Mouse (Mus musculus): Measurements from ENCODE around the gene Ccdc24.

Ccdc24 gene

GRCm38 (mm10) chr4:117872471-117872886 is at the start of gene Ccdc24:
Ccdc24 (minus strand) TSS chr4:117872557.
- peak; percentile 32 for DNase-seq (ENCODE audit: low spot score)

GRCm38 (mm10) chr4:117921358-117921757 is 49.0 kb upstream of the Ccdc24 start:
- DNase-seq (ENCODE audit: low spot score): no peak

GRCm38 (mm10) chr4:117918762-117919161 is 46.4 kb upstream of the Ccdc24 start:
- no peak for DNase-seq (ENCODE audit: low spot score)

GRCm38 (mm10) chr4:117918261-117918660 is 45.9 kb upstream of the Ccdc24 start:
- DNase-seq (ENCODE audit: low spot score): no peak

GRCm38 (mm10) chr4:117917847-117918246 is 45.5 kb upstream of the Ccdc24 start:
- no peak for DNase-seq (ENCODE audit: low spot score)

- no peak for DNase-seq (ENCODE audit: low spot score)
Measured at GRCm38 (mm10) chr4:117917402-117917801, 45.0 kb upstream of the Ccdc24 start.

GRCm38 (mm10) chr4:117916386-117916785 is 44.0 kb upstream of the Ccdc24 start:
- no peak for DNase-seq (ENCODE audit: low spot score)

- DNase-seq (ENCODE audit: low spot score): no peak
Measured at GRCm38 (mm10) chr4:117915489-117916105, 43.2 kb upstream of the Ccdc24 start.

GRCm38 (mm10) chr4:117914591-117915442 is 42.5 kb upstream of the Ccdc24 start, which contains the start of gene Ipo13:
Ipo13 (minus strand) TSS chr4:117914999.
- DNase-seq (ENCODE audit: low spot score): peak; percentile 89

- no peak for DNase-seq (ENCODE audit: low spot score)
Measured at GRCm38 (mm10) chr4:117914031-117914430, 41.7 kb upstream of the Ccdc24 start.

GRCm38 (mm10) chr4:117913421-117913820 is 41.1 kb upstream of the Ccdc24 start:
- DNase-seq (ENCODE audit: low spot score): peak; percentile 34

- DNase-seq (ENCODE audit: low spot score): no peak
Measured at GRCm38 (mm10) chr4:117912685-117913273, 40.4 kb upstream of the Ccdc24 start.

- DNase-seq (ENCODE audit: low spot score): no peak
Measured at GRCm38 (mm10) chr4:117912131-117912561, 39.8 kb upstream of the Ccdc24 start.

GRCm38 (mm10) chr4:117908834-117909453 is 36.6 kb upstream of the Ccdc24 start:
- no peak for DNase-seq (ENCODE audit: low spot score)

GRCm38 (mm10) chr4:117906196-117906595 is 33.8 kb upstream of the Ccdc24 start:
- no peak for DNase-seq (ENCODE audit: low spot score)

- no peak for DNase-seq (ENCODE audit: low spot score)
Measured at GRCm38 (mm10) chr4:117904761-117905160, 32.4 kb upstream of the Ccdc24 start.

GRCm38 (mm10) chr4:117904094-117904493 is 31.7 kb upstream of the Ccdc24 start:
- DNase-seq (ENCODE audit: low spot score): no peak

- no peak for DNase-seq (ENCODE audit: low spot score)
Measured at GRCm38 (mm10) chr4:117898111-117898510, 25.8 kb upstream of the Ccdc24 start.

GRCm38 (mm10) chr4:117896031-117896430 is 23.7 kb upstream of the Ccdc24 start:
- DNase-seq (ENCODE audit: low spot score): no peak

- DNase-seq (ENCODE audit: low spot score): no peak
Measured at GRCm38 (mm10) chr4:117895339-117895738, 23.0 kb upstream of the Ccdc24 start.

- no peak for DNase-seq (ENCODE audit: low spot score)
Measured at GRCm38 (mm10) chr4:117894601-117895000, 22.2 kb upstream of the Ccdc24 start.

- DNase-seq (ENCODE audit: low spot score): peak; percentile 68
Measured at GRCm38 (mm10) chr4:117893376-117893775, 21.0 kb upstream of the Ccdc24 start.
